Mouse (Mus musculus): Measurements from ENCODE around the gene Shh.
A peak's percentile ranks its signal among the peaks of the same experiment; 100 is the strongest.

Shh gene

GRCm38 (mm10) chr5:28459456-28460225, 7.4 kb downstream of the Shh start:
- DNase-seq (ENCODE audit: low read depth): no peak

DNA sequence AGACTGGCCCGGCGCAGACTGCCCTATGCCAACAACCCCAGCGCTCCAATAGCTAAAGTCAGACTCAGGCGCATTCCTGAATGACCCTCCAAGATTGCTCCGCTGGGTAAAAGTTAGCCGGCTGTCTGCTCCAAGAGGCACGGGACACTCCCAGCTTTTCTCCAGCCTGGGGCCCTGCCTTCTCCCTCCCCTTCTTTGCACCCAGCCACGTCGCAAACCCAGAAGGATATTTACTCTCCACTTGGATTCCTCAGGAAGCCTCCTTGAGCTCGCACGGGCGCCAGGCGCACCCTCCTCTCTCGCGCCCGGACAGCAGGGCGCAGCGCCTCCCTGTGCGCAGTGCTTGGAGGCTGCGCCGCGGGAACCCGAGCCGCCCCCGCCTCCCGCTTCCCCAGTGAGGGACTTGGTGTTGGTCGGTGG, 8.2 kb downstream of the Shh start:
- DNase-seq (ENCODE audit: low read depth): no peak

DNA sequence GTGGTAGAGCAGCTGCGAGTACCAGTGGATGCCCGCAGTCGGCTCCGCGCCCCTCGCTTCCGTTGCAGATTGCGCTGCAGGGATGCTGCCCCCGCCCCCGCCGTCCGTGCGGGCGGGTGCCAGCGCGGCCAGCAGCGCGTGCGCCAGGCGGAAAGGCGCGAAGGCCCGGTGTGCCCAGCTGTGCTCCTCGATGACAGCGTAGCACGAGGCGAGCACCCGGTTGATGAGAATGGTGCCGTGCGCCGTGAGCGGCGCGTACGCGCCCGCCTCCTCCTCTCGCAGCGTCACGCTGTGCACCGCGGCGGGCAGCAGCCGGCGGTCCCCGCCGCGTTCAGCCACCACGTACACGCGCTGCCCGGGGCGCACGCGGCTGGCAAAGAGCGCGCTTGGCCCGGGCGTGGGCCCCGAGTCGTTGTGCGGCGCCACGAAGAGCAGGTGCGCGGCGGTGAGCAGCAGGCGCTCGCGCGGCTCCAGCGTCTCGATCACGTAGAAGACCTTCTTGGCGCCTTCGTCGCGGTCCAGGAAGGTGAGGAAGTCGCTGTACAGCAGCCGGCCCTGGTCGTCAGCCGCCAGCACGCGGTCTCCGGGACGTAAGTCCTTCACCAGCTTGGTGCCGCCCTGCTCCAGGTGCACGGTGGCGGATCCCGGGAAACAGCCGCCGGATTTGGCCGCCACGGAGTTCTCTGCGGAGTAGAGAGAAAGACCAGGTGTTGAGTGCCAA, 9.0 kb downstream of the Shh start:
- DNase-seq (ENCODE audit: low read depth): no peak

DNA sequence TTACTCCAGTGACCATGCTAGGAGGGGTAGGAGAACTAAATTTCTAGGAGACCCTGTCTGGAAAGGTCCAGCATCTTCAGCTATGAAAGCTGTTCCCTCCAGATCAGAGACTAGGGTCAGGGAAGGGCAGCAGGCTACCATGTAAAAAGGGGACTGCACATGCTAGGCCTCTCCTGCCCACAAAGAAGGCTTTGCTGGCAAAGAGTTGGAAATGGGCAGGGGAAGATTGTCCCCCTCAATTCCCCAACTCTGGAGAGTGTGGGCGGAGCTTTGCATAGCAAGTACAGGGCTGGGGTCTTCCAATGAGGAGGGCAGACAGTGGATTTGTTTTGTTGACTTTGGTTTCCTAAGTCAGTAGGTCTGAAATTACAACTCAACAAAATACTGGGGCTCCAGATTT, 10.7 kb downstream of the Shh start:
- no peak for DNase-seq (ENCODE audit: low read depth)

GRCm38 (mm10) chr5:28455721-28456120, 11.3 kb downstream of the Shh start:
- DNase-seq (ENCODE audit: low read depth): no peak

DNA sequence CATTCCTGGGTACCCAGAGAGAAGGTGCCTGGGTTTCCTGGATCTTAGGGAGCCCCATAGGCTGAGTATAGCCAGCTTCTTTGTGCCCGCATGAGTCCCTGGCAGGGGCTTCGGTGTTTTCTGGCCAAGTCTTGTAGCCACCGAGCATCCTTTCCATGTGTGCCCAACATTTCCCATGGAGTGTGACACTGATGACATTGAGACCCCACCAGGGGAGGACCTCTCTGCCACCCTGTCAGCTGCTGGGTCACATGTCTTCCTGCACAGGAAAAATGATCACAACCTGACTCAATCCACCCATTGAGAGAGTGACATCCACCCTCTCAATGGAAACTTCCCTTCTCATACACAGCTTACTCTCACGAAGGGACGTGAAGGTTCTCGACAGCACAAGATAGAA, 12.5 kb downstream of the Shh start:
- no peak for DNase-seq (ENCODE audit: low read depth)

GRCm38 (mm10) chr5:28453523-28453922, 13.5 kb downstream of the Shh start:
- DNase-seq (ENCODE audit: low read depth): no peak

GRCm38 (mm10) chr5:28453086-28453485, 14.0 kb downstream of the Shh start:
- no peak for DNase-seq (ENCODE audit: low read depth)

GRCm38 (mm10) chr5:28451053-28451638, 15.9 kb downstream of the Shh start:
- DNase-seq (ENCODE audit: low read depth): peak; percentile 60

- no peak for DNase-seq (ENCODE audit: low read depth)
Measured at GRCm38 (mm10) chr5:28450126-28450890, 16.7 kb downstream of the Shh start.

DNA sequence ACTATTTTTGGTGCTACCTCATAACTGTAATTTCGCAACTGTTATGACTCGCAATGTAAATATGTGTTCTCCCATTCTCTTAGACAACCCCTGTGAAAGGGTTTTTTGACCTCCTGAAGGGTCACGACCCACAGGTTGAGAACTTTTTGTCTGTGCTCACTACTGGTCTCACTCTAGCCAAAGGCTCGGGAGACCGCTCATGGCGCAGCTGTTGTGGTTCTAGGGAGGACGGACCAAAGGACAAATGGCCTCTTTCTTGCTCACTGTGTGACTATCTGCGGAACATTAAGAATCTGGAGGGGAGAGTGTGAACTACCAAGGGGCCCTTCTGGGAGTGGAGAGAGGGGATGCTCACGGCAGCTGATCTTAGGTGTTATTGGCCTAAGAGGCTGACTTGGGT, 41.1 kb downstream of the Shh start:
- no peak for DNase-seq (ENCODE audit: low read depth)

DNA sequence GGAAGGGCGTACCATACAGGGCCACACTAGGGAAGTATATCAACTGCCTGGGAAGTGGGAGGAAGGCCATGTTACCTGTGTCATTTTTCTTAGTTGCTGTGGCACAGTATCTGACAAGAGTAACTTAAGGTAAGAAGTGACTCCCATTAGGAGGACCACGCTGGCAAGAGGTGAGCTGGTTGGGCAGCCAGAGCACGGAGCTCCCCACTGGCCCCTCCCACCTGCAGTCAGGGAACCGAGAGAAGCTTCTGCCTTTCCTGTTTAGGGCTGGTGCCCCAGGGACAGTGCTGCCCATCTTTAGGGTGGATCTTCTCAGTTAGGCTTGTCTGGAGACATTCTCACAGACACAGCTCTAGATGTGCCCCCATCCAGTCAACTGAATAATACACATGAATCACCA, 43.3 kb downstream of the Shh start:
- no peak for DNase-seq (ENCODE audit: low read depth)

DNA sequence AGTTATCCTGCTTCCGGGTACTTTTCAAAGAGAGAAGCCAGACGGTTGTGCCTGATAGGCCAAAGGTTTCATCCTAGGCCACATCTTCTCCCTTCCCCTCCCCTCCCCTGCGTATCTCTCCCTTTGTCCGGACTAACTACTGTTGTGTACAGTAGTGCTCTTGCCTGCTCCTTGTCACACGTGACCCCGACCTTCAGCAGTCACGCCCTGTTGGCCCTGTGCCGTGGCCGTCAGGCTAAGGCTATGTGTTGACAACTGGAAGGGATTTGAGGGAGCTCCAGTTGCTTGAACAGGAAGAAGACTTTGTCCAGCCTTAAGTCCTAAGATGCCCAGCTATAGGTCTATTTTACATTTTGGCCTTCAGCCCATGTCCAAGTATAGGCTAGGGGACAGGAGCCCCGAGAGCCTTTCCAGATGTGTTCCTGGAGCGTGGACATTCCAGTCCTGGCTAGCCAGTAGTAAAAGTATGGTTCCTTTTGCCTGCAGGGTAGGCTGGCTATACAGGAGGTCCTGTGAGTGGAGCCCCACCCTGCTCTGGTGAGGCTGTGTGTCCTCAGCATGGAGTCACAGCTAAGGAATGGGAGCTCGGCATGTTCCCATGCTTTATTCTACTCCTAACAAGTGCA, 47.3 kb downstream of the Shh start:
- no peak for DNase-seq (ENCODE audit: low read depth)

GRCm38 (mm10) chr5:28418734-28419133, 48.3 kb downstream of the Shh start:
- DNase-seq (ENCODE audit: low read depth): no peak

GRCm38 (mm10) chr5:28416029-28416428, 51.0 kb downstream of the Shh start:
- DNase-seq (ENCODE audit: low read depth): no peak

GRCm38 (mm10) chr5:28414076-28414475, 53.0 kb downstream of the Shh start:
- no peak for DNase-seq (ENCODE audit: low read depth)

DNA sequence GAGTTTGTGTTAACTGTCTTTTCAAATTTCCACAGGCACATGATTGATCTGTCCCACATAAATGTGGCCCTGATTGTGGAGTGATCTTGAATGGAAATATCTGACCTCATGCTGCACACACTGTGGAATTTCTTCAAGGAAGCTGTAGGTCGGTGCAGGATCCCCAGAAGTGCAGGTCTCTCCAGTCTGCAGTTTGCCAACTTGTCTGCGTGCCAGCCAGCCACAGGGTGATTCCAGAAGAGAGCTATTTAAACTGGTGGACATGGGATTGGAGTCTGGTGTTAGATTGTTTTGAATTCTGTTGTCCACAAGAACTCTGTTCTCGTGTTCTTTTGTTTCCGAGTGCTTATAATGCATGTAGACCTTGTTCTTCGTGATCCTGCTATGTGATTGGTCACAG, 53.5 kb downstream of the Shh start:
- no peak for DNase-seq (ENCODE audit: low read depth)

DNA sequence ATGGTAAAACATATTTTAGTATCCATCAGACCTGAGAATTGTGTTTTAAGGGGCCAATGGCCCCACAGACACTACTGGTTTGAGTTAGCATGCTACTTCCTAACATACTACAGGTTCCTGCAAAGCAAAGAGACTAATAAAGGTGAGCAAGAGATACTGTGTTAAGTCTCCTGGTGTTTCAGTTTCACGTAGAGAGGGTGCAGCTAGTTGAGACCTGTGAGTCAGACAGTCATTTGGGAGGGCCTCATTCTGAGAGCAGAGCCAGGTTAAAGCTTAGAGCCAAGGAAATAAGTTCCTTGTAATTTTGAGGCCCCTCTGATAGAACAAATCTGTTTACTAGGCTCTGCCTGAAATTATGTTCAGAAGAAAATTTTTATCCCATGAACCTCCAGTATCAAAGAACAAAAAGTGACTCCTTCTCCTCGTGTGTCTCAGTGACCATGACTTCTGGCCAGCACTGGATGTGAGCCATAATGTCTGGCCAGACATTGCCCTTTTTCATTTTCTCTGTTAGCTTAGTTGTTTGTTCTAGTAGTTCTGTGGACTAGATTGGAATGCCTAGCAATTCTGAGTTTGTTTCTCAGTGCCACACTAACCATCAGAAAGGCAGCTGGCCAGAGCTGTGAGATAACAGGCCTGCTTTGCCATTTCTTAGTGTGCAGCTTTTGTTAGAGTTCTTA, 54.9 kb downstream of the Shh start:
- DNase-seq (ENCODE audit: low read depth): no peak
